Mouse (Mus musculus) hindbrain, postnatal 0 days (tissue): Measurements from ENCODE around the gene Ctla4. TPM values are rescaled to one million over a fixed set of nuclear protein-coding genes. Genes with fewer than 3 reads are reported as not detected.
A peak's percentile ranks its signal among the peaks of the same experiment; 100 is the strongest.

Source experiments
- ATAC-seq: fragments of 200-750 bp; cut with Nextera tagmentation; 2 replicates; pipeline ENCODE4 v1.8.0; 2017; ENCODE audit warnings: mild to moderate bottlenecking, moderate TSS enrichment, moderate library complexity
- DNase-seq: peaks from one replicate; pipeline ENCODE4 v3.0.0-alpha.2; 2015; ENCODE audit warnings: low spot score
- H3K27ac ChIP-seq: fragments of 300-500 bp; sonication (generic); 2 replicates; pipeline ENCODE4 v1.5.1; 2014; ENCODE audit warnings: mild to moderate bottlenecking
- H3K27me3 ChIP-seq: fragments of 300-500 bp; sonication (generic); 2 replicates; pipeline ENCODE4 v1.6.1; 2014; ENCODE audit warnings: low read length, mixed read lengths; ENCODE audit not compliant: insufficient read depth
- H3K36me3 ChIP-seq: fragments of 300-500 bp; sonication (generic); 2 replicates; pipeline ENCODE4 v1.6.1; 2014; ENCODE audit warnings: low read length, mixed read lengths; ENCODE audit not compliant: insufficient read depth
- H3K4me1 ChIP-seq: fragments of 300-500 bp; sonication (generic); 2 replicates; pipeline ENCODE4 v1.6.1; 2014; ENCODE audit warnings: antibody characterized with exemption, low read length, mixed read lengths; ENCODE audit not compliant: insufficient read depth
- H3K4me2 ChIP-seq: fragments of 300-500 bp; sonication (generic); 2 replicates; pipeline ENCODE4 v1.6.1; 2014; ENCODE audit warnings: low read depth, mild to moderate bottlenecking, low read length, moderate library complexity, mixed read lengths
- H3K4me3 ChIP-seq: fragments of 300-500 bp; sonication (generic); 2 replicates; pipeline ENCODE4 v1.5.1; 2014; ENCODE audit warnings: low read length
- H3K9ac ChIP-seq: fragments of 300-500 bp; sonication (generic); replicated peaks from 2 replicates; pipeline ENCODE4 v1.6.1; 2014; ENCODE audit warnings: mild to moderate bottlenecking, low read length, moderate library complexity, mixed read lengths
- H3K9me3 ChIP-seq: fragments of 300-500 bp; sonication (generic); 2 replicates; pipeline ENCODE4 v1.6.1; 2016; ENCODE audit warnings: low read length, mixed read lengths
- CTCF ChIP-seq: IDR thresholded peaks from 2 replicates; pipeline ENCODE4 v1.5.1; 2016; ENCODE audit warnings: antibody characterized with exemption, control low read depth, low read depth
- WGBS: fragments of 180-500 bp; shearing (Covaris S2); extraction: QIAGEN DNeasy Blood & Tissue Kit; methylation state at CpG from one replicate; pipeline ENCODE4 v1.1.7; 2014; 5-methylcytosine and 5-hydroxymethylcytosine counted together
- polyA plus RNA-seq: library from polyadenylated mRNA; unstranded; fragments of >200 nt; fragmentation: Nextera tagmentation; extraction: Ambion mirVana; gene quantifications from 2 replicates; pipeline ENCODE4 v1.2.1, GENCODE M21; 2015
- total RNA-seq: library from RNA; depleted of rRNA; stranded (reverse); fragments of >200 nt; gene quantifications from 2 replicates; pipeline ENCODE4 v1.2.3, GENCODE M21; 2014

Gene Ctla4
- total and polyA plus RNA-seq, 2 experiments from 2014 or later: not detected

DNA sequence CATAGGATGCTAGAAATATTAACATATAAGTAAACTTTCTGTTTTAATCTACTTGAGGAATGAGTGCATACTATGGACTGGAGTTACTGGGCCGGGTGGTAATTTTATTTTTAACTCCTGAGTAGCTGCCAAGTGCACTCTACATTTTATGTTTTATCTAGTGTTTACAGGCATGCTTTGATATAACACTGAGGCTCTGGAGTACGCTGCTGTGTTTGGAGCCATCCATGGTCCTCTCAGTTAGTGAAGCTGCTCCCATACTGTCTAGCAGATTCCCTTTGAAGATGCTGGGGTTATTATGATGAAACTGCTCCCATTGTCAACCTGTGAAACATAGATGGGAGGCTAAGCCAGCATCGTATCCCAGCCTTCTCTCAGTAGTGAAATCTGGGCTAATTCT lies 27.6 kb upstream of the Ctla4 start:
- no peak overlapping the region for H3K27ac ChIP-seq
- ATAC-seq (no peak), DNase-seq (no peak)
- WGBS: 74% methylated on average over 3 of the region's 3 CpGs
- H3K36me3 ChIP-seq: no peaks in the 10 kb centered on the region
- H3K4me1 ChIP-seq: peaks cover 5% of the 10 kb centered on the region; the same call in 1 of the 2 replicates
- no peak overlapping the region for H3K4me3 ChIP-seq
- H3K4me2 ChIP-seq: no peak overlapping the region
- no peaks in the 10 kb centered on the region for H3K9me3 ChIP-seq
- H3K27me3 ChIP-seq: no peaks in the 10 kb centered on the region
- H3K9ac ChIP-seq: no peak overlapping the region
- TF ChIP-seq CTCF: no peak

DNA sequence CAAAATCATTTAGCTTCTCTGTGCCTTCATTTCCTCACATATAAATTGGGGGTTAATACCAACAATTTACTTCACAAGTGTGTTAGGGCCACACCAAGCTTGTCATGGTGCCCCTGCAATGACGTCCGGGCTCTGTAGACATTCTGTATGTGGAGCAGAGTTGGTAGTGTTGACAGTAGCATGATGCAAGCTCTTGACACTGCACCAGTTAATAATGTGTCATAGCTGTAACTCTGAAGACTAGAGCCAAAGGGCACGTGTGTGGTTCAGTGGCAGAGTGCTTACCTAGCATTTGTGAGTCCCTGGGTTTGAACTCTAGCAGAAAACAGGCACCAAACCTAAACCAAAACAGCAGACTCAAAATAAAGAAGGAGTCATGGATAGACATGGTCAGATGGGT lies 27.0 kb upstream of the Ctla4 start:
- Histone ChIP-seq H3K27me3 (no peaks in the 10 kb centered on the region), H3K9me3 (no peaks in the 10 kb centered on the region), H3K4me3 (no peak overlapping the region), H3K4me1 (peaks cover 5% of the 10 kb centered on the region; the same call in 1 of the 2 replicates), H3K4me2 (no peak overlapping the region), H3K36me3 (no peaks in the 10 kb centered on the region), H3K27ac (0 out of 2 replicates have a peak overlapping the region, but pooled peaks have one; percentile 46), H3K9ac (no peak overlapping the region)
- no peak for TF ChIP-seq CTCF
- 81% methylated on average over 3 of the region's 3 CpGs for WGBS
- no peak for DNase-seq
- ATAC-seq: no peak

DNA sequence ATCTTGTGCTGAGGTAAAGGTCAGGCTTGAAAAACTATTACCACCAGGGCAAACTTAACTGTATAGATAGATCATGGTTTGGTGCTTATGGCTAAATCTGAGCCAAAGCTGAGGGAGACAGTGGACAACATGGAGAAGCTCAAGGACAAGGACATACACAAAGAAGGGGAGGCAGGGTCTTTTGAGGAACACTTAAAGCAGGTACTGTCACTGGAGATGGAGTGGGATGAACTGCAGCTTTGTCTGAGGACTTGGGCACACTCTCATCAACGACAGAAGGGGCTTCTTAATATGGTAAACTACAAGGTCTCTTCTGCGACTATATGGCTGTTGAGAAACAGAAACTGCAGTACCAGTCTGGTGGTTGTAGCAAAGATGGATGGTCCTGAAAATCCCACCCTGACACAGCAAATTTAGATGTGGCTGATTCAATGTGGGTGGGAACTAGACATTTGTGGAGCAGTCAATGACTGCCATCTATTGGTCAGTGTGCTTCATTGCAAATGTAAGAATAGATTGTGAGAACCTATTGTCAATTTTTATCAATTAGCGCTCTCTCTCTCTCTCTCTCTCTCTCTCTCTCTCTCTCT lies 26.3 kb upstream of the Ctla4 start:
- Histone ChIP-seq H3K4me3 (peak overlapping the region; percentile 30), H3K9me3 (no peaks in the 10 kb centered on the region), H3K27me3 (no peaks in the 10 kb centered on the region), H3K4me1 (peaks cover 5% of the 10 kb centered on the region; the same call in 1 of the 2 replicates), H3K27ac (peak overlapping the region; percentile 85; the same call in 1 of the 2 replicates), H3K36me3 (no peaks in the 10 kb centered on the region), H3K9ac (peak overlapping the region; percentile 58), H3K4me2 (peak overlapping the region; percentile 61)
- peak; percentile 92 for TF ChIP-seq CTCF
- ATAC-seq (peak; percentile 89), DNase-seq (peak; percentile 94)
- WGBS: 6% methylated on average over 3 of the region's 3 CpGs

DNA sequence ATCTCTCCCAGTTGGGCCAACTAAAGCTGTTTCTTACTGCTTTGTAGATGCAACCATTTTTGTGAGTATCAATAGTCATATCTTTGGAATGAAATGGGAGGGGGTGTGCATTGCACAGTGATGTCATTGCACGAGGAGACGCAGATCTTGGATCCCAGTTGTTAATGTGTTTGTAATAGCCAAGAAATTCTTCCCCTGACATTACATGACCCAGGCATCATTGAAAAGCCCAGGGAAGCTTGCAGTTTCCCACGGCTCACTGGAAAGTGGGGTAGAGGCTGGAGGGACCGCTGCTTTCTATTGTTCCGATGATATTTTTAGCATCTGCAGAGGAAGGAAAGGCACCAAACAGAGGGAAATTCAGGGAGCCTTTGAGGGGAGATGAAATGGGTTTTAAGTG lies 25.8 kb upstream of the Ctla4 start:
- DNase-seq (no peak), ATAC-seq (peak; percentile 77)
- no peaks in the 10 kb centered on the region for H3K27me3 ChIP-seq
- peak overlapping the region; percentile 30 for H3K4me3 ChIP-seq
- 10% methylated on average over 5 of the region's 5 CpGs for WGBS
- no peaks in the 10 kb centered on the region for H3K36me3 ChIP-seq
- no peaks in the 10 kb centered on the region for H3K9me3 ChIP-seq
- no peak for TF ChIP-seq CTCF
- peaks cover 5% of the 10 kb centered on the region; the same call in 1 of the 2 replicates for H3K4me1 ChIP-seq
- H3K4me2 ChIP-seq: peak overlapping the region; percentile 61
- peak overlapping the region; percentile 58 for H3K9ac ChIP-seq
- peak overlapping the region; percentile 85 for H3K27ac ChIP-seq

DNA sequence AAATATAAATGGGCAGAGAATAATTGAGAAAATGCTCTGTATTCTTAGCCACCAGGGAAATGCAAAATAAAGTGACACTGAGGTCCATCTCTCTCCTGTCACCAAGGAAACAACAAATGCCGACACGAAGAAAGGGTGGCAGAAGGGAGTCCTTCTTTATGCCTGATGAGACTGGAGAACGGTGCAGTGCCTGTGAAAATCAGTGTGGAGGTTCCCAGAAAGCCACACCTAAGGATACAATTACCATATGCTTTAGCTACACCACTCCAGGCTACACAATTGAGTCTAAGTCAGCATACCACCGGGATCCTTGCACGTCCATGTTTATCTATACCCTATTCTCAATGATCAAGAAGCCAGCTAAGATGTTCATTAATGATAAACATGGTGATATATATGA lies 25.4 kb upstream of the Ctla4 start:
- Histone ChIP-seq H3K9ac (peak overlapping the region; percentile 58), H3K27me3 (no peaks in the 10 kb centered on the region), H3K27ac (peak overlapping the region; percentile 85), H3K9me3 (no peaks in the 10 kb centered on the region), H3K36me3 (no peaks in the 10 kb centered on the region), H3K4me2 (peak overlapping the region; percentile 61), H3K4me1 (peaks cover 5% of the 10 kb centered on the region; the same call in 1 of the 2 replicates), H3K4me3 (peak overlapping the region; percentile 30)
- peak; percentile 31; the same call in 1 of the 2 replicates for ATAC-seq
- WGBS: 23% methylated on average over 5 of the region's 5 CpGs
- DNase-seq: peak; percentile 28
- no peak for TF ChIP-seq CTCF

DNA sequence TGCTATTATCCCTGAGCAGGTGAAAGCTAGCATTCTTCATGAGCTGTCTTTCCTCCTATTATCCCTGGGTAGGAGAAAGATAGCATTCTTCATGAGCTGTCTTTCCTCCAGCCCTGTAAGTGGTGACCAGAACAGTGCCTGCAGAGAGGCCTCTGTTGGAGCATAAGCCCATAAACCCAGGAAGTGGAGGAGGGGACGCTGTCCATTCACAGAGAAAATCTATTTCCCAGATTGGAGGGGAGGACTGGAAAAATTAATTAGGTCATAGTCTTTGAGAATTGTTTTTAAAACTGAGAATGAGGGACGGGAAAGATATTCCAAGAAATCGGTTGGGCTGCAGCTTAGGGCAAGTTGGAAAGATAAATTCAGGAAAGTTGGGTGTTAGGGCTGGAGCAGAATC lies 24.3 kb upstream of the Ctla4 start:
- H3K27ac ChIP-seq: no peak overlapping the region
- no peak for DNase-seq

DNA sequence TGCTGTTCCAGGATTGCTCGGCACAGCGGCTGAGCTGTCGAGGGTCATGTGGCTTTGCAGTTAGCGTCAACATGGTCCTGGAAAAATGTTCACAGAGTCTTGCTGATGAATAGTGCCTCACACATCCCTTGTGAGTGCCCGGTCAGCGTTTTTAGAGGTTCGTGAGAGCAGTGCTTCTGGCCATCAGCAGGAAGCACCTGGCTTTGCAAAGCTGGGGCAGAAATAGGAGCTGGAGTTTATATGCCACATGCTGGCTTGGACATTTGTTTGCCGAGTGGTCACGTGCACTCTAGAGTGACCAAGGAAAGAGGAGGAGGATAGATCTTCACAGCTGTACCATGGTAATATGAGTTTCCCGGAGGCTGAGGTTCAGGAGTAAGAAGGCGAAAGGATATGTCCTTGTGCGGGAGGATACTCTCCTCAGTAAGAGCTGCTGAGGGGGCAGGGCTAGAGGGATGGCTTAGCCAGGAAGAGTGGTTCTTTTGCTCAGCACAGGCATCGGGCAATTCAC lies 23.8 kb upstream of the Ctla4 start:
- Histone ChIP-seq H3K27ac (no peak overlapping the region; the same call in 1 of the 2 replicates), H3K4me3 (no peak overlapping the region), H3K4me1 (peaks cover 5% of the 10 kb centered on the region; the same call in 1 of the 2 replicates), H3K27me3 (no peaks in the 10 kb centered on the region), H3K36me3 (no peaks in the 10 kb centered on the region), H3K4me2 (no peak overlapping the region), H3K9ac (no peak overlapping the region), H3K9me3 (no peaks in the 10 kb centered on the region)
- 54% methylated on average over 13 of the region's 13 CpGs for WGBS
- no peak for ATAC-seq
- TF ChIP-seq CTCF: no peak
- DNase-seq: peak; percentile 22

More for the DNA sequence above, 24.3 kb upstream of the Ctla4 start:
- H3K4me1 ChIP-seq: peaks cover 5% of the 10 kb centered on the region; the same call in 1 of the 2 replicates
- no peaks in the 10 kb centered on the region for H3K36me3 ChIP-seq
- H3K9me3 ChIP-seq: no peaks in the 10 kb centered on the region
- no peak for ATAC-seq
- no peak overlapping the region for H3K9ac ChIP-seq
- H3K27me3 ChIP-seq: no peaks in the 10 kb centered on the region
- no peak overlapping the region for H3K4me2 ChIP-seq
- no peak overlapping the region for H3K4me3 ChIP-seq
- no peak for TF ChIP-seq CTCF
- 72% methylated on average over 3 of the region's 3 CpGs for whole genome bisulfite sequencing
